Mouse (Mus musculus): ENCODE results near the gene Add1. TPM values are rescaled to one million over a fixed set of nuclear protein-coding genes. Genes with fewer than 3 reads are reported as not detected.

The Add1 gene
- polyA plus RNA-seq, 1 experiment, result 152 TPM

GRCm38 (mm10) chr5:34642932-34643331 lies 69.5 kb downstream of the Add1 start:
- 69% methylated on average over 5 of the region's 5 CpGs for WGBS
- no peaks in the 10 kb centered on the region for H3K4me1 ChIP-seq (ENCODE audit: control insufficient read depth, insufficient read depth, insufficient read length)
- no peak overlapping the region for H3K27ac ChIP-seq (ENCODE audit: insufficient read depth, low read length)
- H3K27me3 ChIP-seq (ENCODE audit: control insufficient read depth, insufficient read depth, low read length), result no peaks in the 10 kb centered on the region
- no peak overlapping the region for H3K4me3 ChIP-seq (ENCODE audit: extremely low read depth, insufficient read depth, insufficient read length)
- TF ChIP-seq POLR2A (IDR thresholded peaks at IDR 0.05; ENCODE audit: low read depth, low read length) (no peak), CTCF (IDR thresholded peaks at IDR 0.05; ENCODE audit: extremely low read depth, insufficient read depth, insufficient read length, insufficient replicate concordance) (peak; percentile 50; the same call in 1 of the 2 replicates)
- DNase-seq (ENCODE audit: low read depth in 1 of 2, low spot score in 2 of 2), result peak in 1 of 2 experiments; percentile 37
- peaks cover 26% of the 10 kb centered on the region for H3K36me3 ChIP-seq (ENCODE audit: control insufficient read depth, insufficient read depth, low read length)

GRCm38 (mm10) chr5:34647581-34647980 lies 74.1 kb downstream of the Add1 start:
- H3K36me3 ChIP-seq (ENCODE audit: control insufficient read depth, insufficient read depth, low read length), result peaks cover 47% of the 10 kb centered on the region
- WGBS, result 49% methylated on average over 4 of the region's 4 CpGs
- no peak overlapping the region for H3K27ac ChIP-seq (ENCODE audit: insufficient read depth, low read length)
- no peaks in the 10 kb centered on the region for H3K27me3 ChIP-seq (ENCODE audit: control insufficient read depth, insufficient read depth, low read length)
- DNase-seq (ENCODE audit: low read depth in 1 of 2, low spot score in 2 of 2), result peak in 1 of 2 experiments; percentile 68
- TF ChIP-seq CTCF (IDR thresholded peaks at IDR 0.05; ENCODE audit: extremely low read depth, insufficient read depth, insufficient read length, insufficient replicate concordance), result peak; percentile 55; the same call in 1 of the 2 replicates
- TF ChIP-seq POLR2A (IDR thresholded peaks at IDR 0.05; ENCODE audit: low read depth, low read length), result no peak
- no peaks in the 10 kb centered on the region for H3K4me1 ChIP-seq (ENCODE audit: control insufficient read depth, insufficient read depth, insufficient read length)
- no peak overlapping the region for H3K4me3 ChIP-seq (ENCODE audit: extremely low read depth, insufficient read depth, insufficient read length)

- TF ChIP-seq POLR2A (IDR thresholded peaks at IDR 0.05; ENCODE audit: low read depth, low read length) (no peak), CTCF (IDR thresholded peaks at IDR 0.05; ENCODE audit: extremely low read depth, insufficient read depth, insufficient read length, insufficient replicate concordance) (no peak)
- H3K4me3 ChIP-seq (ENCODE audit: extremely low read depth, insufficient read depth, insufficient read length), result no peak overlapping the region
- no peak overlapping the region for H3K27ac ChIP-seq (ENCODE audit: insufficient read depth, low read length)
- no peak for DNase-seq (ENCODE audit: low read depth in 1 of 2, low spot score in 2 of 2)
- no peaks in the 10 kb centered on the region for H3K4me1 ChIP-seq (ENCODE audit: control insufficient read depth, insufficient read depth, insufficient read length)
- no peaks in the 10 kb centered on the region for H3K27me3 ChIP-seq (ENCODE audit: control insufficient read depth, insufficient read depth, low read length)
- WGBS, result 84% methylated on average over 5 of the region's 5 CpGs
- peaks cover 58% of the 10 kb centered on the region for H3K36me3 ChIP-seq (ENCODE audit: control insufficient read depth, insufficient read depth, low read length)
Observed at GRCm38 (mm10) chr5:34652961-34653360, 79.5 kb downstream of the Add1 start.

- no peaks in the 10 kb centered on the region for H3K27me3 ChIP-seq (ENCODE audit: control insufficient read depth, insufficient read depth, low read length)
- no peak for DNase-seq (ENCODE audit: low read depth in 1 of 2, low spot score in 2 of 2)
- TF ChIP-seq CTCF (IDR thresholded peaks at IDR 0.05; ENCODE audit: extremely low read depth, insufficient read depth, insufficient read length, insufficient replicate concordance) (no peak), POLR2A (IDR thresholded peaks at IDR 0.05; ENCODE audit: low read depth, low read length) (no peak)
- peaks cover 48% of the 10 kb centered on the region for H3K36me3 ChIP-seq (ENCODE audit: control insufficient read depth, insufficient read depth, low read length)
- H3K4me3 ChIP-seq (ENCODE audit: extremely low read depth, insufficient read depth, insufficient read length), result no peak overlapping the region
- H3K27ac ChIP-seq (ENCODE audit: insufficient read depth, low read length), result no peak overlapping the region
- H3K4me1 ChIP-seq (ENCODE audit: control insufficient read depth, insufficient read depth, insufficient read length), result no peaks in the 10 kb centered on the region; the same call in 1 of the 2 replicates
- 90% methylated on average over 9 of the region's 9 CpGs for WGBS
Observed at GRCm38 (mm10) chr5:34654881-34655280, 81.4 kb downstream of the Add1 start.

GRCm38 (mm10) chr5:34657556-34657955 lies 84.1 kb downstream of the Add1 start:
- 94% methylated on average over 8 of the region's 8 CpGs for WGBS
- no peak for TF ChIP-seq CTCF (IDR thresholded peaks at IDR 0.05; ENCODE audit: extremely low read depth, insufficient read depth, insufficient read length, insufficient replicate concordance)
- TF ChIP-seq POLR2A (IDR thresholded peaks at IDR 0.05; ENCODE audit: low read depth, low read length), result no peak
- Histone ChIP-seq H3K27me3 (ENCODE audit: control insufficient read depth, insufficient read depth, low read length) (no peaks in the 10 kb centered on the region), H3K27ac (ENCODE audit: insufficient read depth, low read length) (no peak overlapping the region), H3K4me1 (ENCODE audit: control insufficient read depth, insufficient read depth, insufficient read length) (peaks cover 2% of the 10 kb centered on the region; the same call in 1 of the 2 replicates), H3K36me3 (ENCODE audit: control insufficient read depth, insufficient read depth, low read length) (peaks cover 28% of the 10 kb centered on the region), H3K4me3 (ENCODE audit: extremely low read depth, insufficient read depth, insufficient read length) (no peak overlapping the region)
- no peak for DNase-seq (ENCODE audit: low read depth in 1 of 2, low spot score in 2 of 2)

GRCm38 (mm10) chr5:34659686-34660590 lies 86.5 kb downstream of the Add1 start, which contains the start of the genes Nop14 and Grk4:
Gene Nop14 (minus strand): TSS chr5:34660148.
Gene Grk4 (plus strand): TSS chr5:34660379.
- DNase-seq (ENCODE audit: low read depth in 1 of 2, low spot score in 2 of 2), result peak; percentile 99
- Histone ChIP-seq H3K4me3 (ENCODE audit: extremely low read depth, insufficient read depth, insufficient read length) (peak within 1 kb of the TSS; percentile 80), H3K27ac (ENCODE audit: insufficient read depth, low read length) (peak within 1 kb of the TSS; percentile 92), H3K36me3 (ENCODE audit: control insufficient read depth, insufficient read depth, low read length) (peaks cover 10% of the 10 kb centered on the region), H3K27me3 (ENCODE audit: control insufficient read depth, insufficient read depth, low read length) (no peaks in the 10 kb centered on the region), H3K4me1 (ENCODE audit: control insufficient read depth, insufficient read depth, insufficient read length) (peaks cover 2% of the 10 kb centered on the region; the same call in 1 of the 2 replicates)
- under 1% methylated on average over 60 of the region's 60 CpGs for WGBS
- TF ChIP-seq POLR2A (IDR thresholded peaks at IDR 0.05; ENCODE audit: low read depth, low read length) (peak; percentile 90), CTCF (IDR thresholded peaks at IDR 0.05; ENCODE audit: extremely low read depth, insufficient read depth, insufficient read length, insufficient replicate concordance) (peak; percentile 95)

All from spleen, adult 2 months (tissue).